Mouse (Mus musculus) layer of hippocampus, adult 9-11 months (tissue): ENCODE results near the gene Runx3.
"Not testable (repeated sequence)": the region's sequence is repeated elsewhere in the genome, so short reads cannot be mapped to it uniquely, and the experiment has no call there.

Experiments
- DNase-seq: peaks from one replicate; pipeline ENCODE4 v3.0.0; 2022

Runx3 gene

GRCm38 (mm10) chr4:135175406-135176120, 55.1 kb downstream of the Runx3 start:
- DNase-seq = no peak

GRCm38 (mm10) chr4:135177568-135177967, 57.1 kb downstream of the Runx3 start:
- DNase-seq = no peak

GRCm38 (mm10) chr4:135179077-135179481, 58.6 kb downstream of the Runx3 start:
- no peak for DNase-seq

- DNase-seq = no peak
Measured at GRCm38 (mm10) chr4:135181819-135182218, 61.4 kb downstream of the Runx3 start.

GRCm38 (mm10) chr4:135184277-135184676, 63.8 kb downstream of the Runx3 start:
- not testable (repeated sequence) for DNase-seq

- no peak for DNase-seq
Measured at GRCm38 (mm10) chr4:135189452-135190008, 69.1 kb downstream of the Runx3 start.

GRCm38 (mm10) chr4:135190364-135190763, 69.9 kb downstream of the Runx3 start:
- no peak for DNase-seq

- no peak for DNase-seq
Measured at GRCm38 (mm10) chr4:135191185-135191584, 70.7 kb downstream of the Runx3 start.

GRCm38 (mm10) chr4:135191604-135192003, 71.2 kb downstream of the Runx3 start:
- DNase-seq = no peak

- DNase-seq = no peak
Measured at GRCm38 (mm10) chr4:135192841-135193240, 72.4 kb downstream of the Runx3 start.

- no peak for DNase-seq
Measured at GRCm38 (mm10) chr4:135197857-135198256, 77.4 kb downstream of the Runx3 start.

GRCm38 (mm10) chr4:135201771-135202170, 81.3 kb downstream of the Runx3 start:
- no peak for DNase-seq

GRCm38 (mm10) chr4:135203279-135203678, 82.8 kb downstream of the Runx3 start:
- no peak for DNase-seq

GRCm38 (mm10) chr4:135203806-135204560, 83.5 kb downstream of the Runx3 start:
- no peak for DNase-seq

GRCm38 (mm10) chr4:135204666-135205065, 84.2 kb downstream of the Runx3 start:
- no peak for DNase-seq

GRCm38 (mm10) chr4:135205254-135205653, 84.8 kb downstream of the Runx3 start:
- no peak for DNase-seq

GRCm38 (mm10) chr4:135205711-135206600, 85.5 kb downstream of the Runx3 start:
- DNase-seq = peak; percentile 67

- DNase-seq = no peak
Measured at GRCm38 (mm10) chr4:135209846-135210245, 89.4 kb downstream of the Runx3 start.

- DNase-seq = peak; percentile 57
Measured at GRCm38 (mm10) chr4:135219652-135220051, 99.2 kb downstream of the Runx3 start.

- no peak for DNase-seq
Measured at GRCm38 (mm10) chr4:135220641-135221040, 100.2 kb downstream of the Runx3 start.

- DNase-seq = no peak
Measured at GRCm38 (mm10) chr4:135221632-135222407, 101.4 kb downstream of the Runx3 start.

GRCm38 (mm10) chr4:135223808-135224207, 103.4 kb downstream of the Runx3 start:
- no peak for DNase-seq
